Mouse (Mus musculus) lung, embryonic 15.5 days (tissue): ENCODE results near the gene Arhgef3. TPM values are rescaled to one million over a fixed set of nuclear protein-coding genes. Genes with fewer than 3 reads are reported as not detected.
A peak's percentile ranks its signal among the peaks of the same experiment; 100 is the strongest.

Experiments
- ATAC-seq: fragments of 200-750 bp; cut with Nextera tagmentation; 2 replicates; pipeline ENCODE4 v1.8.0; 2017; ENCODE audit warnings: moderate number of reproducible peaks, borderline replicate concordance; ENCODE audit not compliant: low FRiP score, low TSS enrichment; ENCODE audit errors: extremely low read depth
- H3K27ac ChIP-seq: fragments of 300-500 bp; sonication (generic); 2 replicates; pipeline ENCODE4 v1.5.1; 2015; ENCODE audit warnings: moderate library complexity, mild to moderate bottlenecking, inconsistent platforms
- H3K27me3 ChIP-seq: fragments of 300-500 bp; sonication (generic); 2 replicates; pipeline ENCODE4 v1.6.1; 2015; ENCODE audit warnings: inconsistent platforms
- H3K36me3 ChIP-seq: fragments of 300-500 bp; sonication (generic); 2 replicates; pipeline ENCODE4 v1.6.1; 2015; ENCODE audit warnings: inconsistent platforms
- H3K4me1 ChIP-seq: fragments of 300-500 bp; sonication (generic); 2 replicates; pipeline ENCODE4 v1.6.1; 2015; ENCODE audit warnings: inconsistent platforms
- H3K4me2 ChIP-seq: fragments of 300-500 bp; sonication (generic); 2 replicates; pipeline ENCODE4 v1.6.1; 2015; ENCODE audit warnings: inconsistent platforms, mild to moderate bottlenecking, moderate library complexity
- H3K4me3 ChIP-seq: fragments of 300-500 bp; sonication (generic); 2 replicates; pipeline ENCODE4 v1.5.1; 2015; ENCODE audit warnings: mild to moderate bottlenecking, inconsistent platforms
- H3K9ac ChIP-seq: fragments of 300-500 bp; sonication (generic); 2 replicates; pipeline ENCODE4 v1.6.1; 2015; ENCODE audit warnings: inconsistent platforms
- H3K9me3 ChIP-seq: fragments of 300-500 bp; sonication (generic); 2 replicates; pipeline ENCODE4 v1.6.1; 2016; ENCODE audit warnings: inconsistent platforms
- WGBS: fragments of 180-500 bp; shearing (Covaris S2); methylation state at CpG from one replicate; pipeline ENCODE4 v1.1.7; 2015; 5-methylcytosine and 5-hydroxymethylcytosine counted together
- polyA plus RNA-seq: library from polyadenylated mRNA; unstranded; fragments of >200 nt; fragmentation: Nextera tagmentation; extraction: Ambion mirVana; gene quantifications from 2 replicates; pipeline ENCODE4 v1.2.1, GENCODE M21; 2015

The Arhgef3 gene
- polyA plus RNA-seq, 1 experiment from 2014 or later, result 10.9 TPM

DNA sequence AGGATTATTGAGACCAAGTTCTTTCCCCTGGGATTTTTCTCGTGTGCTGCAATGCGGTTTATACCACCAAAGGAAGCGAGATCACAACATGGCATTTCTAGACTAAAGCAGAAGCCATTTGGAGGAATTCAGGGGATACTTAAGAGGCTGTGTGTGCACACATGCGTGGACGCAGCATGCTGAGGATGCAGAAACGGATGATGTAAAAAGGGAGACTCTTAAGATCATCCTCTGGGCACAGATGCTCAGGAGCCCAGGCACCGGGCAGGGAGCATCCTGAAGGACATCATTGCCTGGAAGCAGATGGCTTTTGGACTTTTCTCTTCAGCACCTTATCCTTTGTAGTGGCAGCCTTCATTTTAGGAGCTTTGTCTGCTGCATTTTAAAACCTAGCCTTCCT is 246.2 kb downstream of the Arhgef3 start:
- Histone ChIP-seq H3K9me3 (no peaks in the 10 kb centered on the region), H3K4me2 (no peak overlapping the region), H3K9ac (no peak overlapping the region), H3K27ac (no peak overlapping the region), H3K4me1 (0 out of 2 replicates have a peak, but pooled peaks cover 5% of the 10 kb centered on the region), H3K4me3 (no peak overlapping the region), H3K36me3 (no peaks in the 10 kb centered on the region), H3K27me3 (no peaks in the 10 kb centered on the region)
- ATAC-seq, result no peak
- WGBS, result 79% methylated on average over 7 of the region's 7 CpGs

DNA sequence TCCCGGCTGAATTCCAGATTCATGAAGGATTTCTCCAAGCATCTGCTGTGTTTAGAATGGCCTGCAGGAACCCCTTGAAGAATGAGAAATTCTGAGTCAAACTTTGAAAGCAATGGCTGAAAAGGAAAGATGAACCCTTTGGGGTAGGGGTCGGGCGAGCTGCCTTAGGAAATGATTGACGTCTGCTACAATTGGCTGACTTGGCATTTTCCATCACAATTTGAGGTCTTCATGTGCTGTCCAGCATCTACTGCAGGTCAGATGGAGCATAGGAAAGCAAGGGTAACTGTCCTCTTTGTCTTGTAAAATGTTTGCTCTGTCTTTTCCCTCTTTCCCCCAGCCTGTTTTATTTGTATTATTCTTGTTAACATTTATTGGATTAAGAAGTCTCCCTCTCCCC is 246.8 kb downstream of the Arhgef3 start:
- H3K4me3 ChIP-seq, result no peak overlapping the region
- 58% methylated on average over 4 of the region's 4 CpGs for WGBS
- no peaks in the 10 kb centered on the region for H3K4me1 ChIP-seq
- ATAC-seq, result no peak
- no peak overlapping the region for H3K4me2 ChIP-seq
- no peaks in the 10 kb centered on the region for H3K9me3 ChIP-seq
- no peak overlapping the region for H3K27ac ChIP-seq
- H3K9ac ChIP-seq, result no peak overlapping the region
- no peaks in the 10 kb centered on the region for H3K27me3 ChIP-seq
- H3K36me3 ChIP-seq, result no peaks in the 10 kb centered on the region

DNA sequence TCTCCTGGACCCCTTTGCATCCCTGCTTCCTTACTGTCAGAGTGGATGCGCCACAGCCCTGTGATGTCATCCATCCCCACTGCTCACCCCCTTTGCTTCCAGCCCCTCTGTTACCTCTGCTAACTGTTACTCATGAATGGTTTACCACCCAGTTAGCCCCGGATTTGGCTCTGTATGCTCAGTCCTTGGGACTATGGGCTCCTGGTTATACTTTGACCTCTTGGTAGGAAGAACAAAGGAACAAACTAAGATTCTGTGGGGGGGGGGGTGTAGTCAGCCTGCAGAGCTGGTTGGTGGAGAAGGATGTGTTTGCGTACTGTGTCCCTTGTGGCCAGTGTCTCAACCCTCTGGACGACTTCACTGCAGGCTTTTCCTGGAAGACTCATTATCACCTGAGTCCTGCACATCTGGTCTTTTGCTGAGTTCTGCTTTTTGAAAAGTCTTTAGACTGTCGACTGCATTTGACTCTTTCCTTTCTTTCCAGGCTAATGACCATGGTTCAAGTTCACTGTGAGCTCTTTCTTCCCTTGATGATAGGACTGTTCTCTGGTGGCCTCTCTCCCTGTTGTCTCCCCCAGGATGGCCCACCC is 250.1 kb downstream of the Arhgef3 start:
- Histone ChIP-seq H3K4me3 (no peak overlapping the region), H3K4me2 (no peak overlapping the region), H3K9me3 (no peaks in the 10 kb centered on the region), H3K36me3 (no peaks in the 10 kb centered on the region), H3K4me1 (no peaks in the 10 kb centered on the region), H3K9ac (no peak overlapping the region), H3K27ac (no peak overlapping the region), H3K27me3 (no peaks in the 10 kb centered on the region)
- ATAC-seq, result no peak
- 70% methylated on average over 5 of the region's 5 CpGs for WGBS

DNA sequence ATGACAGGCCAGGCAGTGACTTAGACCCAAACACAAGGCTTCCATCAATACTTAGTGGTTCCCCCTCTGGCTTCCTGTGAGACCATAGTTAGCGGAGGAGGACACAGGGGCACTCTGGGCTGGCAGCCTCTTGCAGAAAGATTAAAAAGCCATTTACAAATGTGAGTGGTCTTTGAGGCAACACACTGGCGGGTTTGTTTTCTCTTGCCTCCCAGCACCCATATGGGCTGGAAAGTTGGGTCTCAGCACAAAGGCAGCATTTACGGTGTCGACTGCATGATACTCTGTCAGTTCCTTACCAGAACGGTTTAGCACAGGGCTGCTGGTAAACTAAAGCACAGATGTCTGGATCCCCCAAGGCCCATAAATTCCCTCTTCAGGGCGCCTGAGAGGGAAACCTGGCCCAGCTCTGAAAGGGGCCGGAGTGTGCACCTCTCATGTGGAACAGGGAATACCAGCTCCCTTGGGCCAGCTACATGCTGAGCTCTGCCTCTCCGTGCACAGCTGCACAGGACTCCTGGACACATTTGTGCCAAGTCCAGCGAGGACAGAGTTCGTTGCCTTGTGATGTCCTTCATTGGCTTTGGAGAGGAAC is 252.5 kb downstream of the Arhgef3 start:
- ATAC-seq, result no peak
- H3K27ac ChIP-seq, result no peak overlapping the region

DNA sequence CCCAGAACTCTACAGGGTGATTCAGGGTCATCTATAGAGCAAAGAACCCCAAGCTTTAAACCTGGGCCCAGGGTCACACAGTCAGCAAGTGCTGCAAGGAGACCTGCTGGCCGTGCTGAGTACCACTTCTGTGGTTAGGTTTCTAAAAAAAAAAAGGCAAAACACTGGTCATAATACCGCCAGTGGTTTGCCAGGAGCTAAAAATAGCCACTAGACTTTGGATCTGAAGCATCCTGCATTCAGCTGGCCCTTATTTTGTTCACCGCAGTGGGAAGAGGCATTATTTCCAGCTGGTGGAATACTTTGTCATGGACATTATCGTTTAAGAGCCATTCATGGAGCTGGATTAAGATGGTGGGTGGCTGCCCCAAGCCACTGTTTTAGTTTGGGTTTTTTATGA is 253.9 kb downstream of the Arhgef3 start:
- Histone ChIP-seq H3K36me3 (no peaks in the 10 kb centered on the region), H3K4me3 (no peak overlapping the region), H3K4me2 (no peak overlapping the region), H3K4me1 (no peaks in the 10 kb centered on the region), H3K27me3 (no peaks in the 10 kb centered on the region), H3K9ac (no peak overlapping the region), H3K9me3 (no peaks in the 10 kb centered on the region), H3K27ac (no peak overlapping the region)
- no peak for ATAC-seq
- WGBS, result 61% methylated on average over 4 of the region's 4 CpGs

More for the DNA sequence above, 252.5 kb downstream of the Arhgef3 start:
- WGBS, result 72% methylated on average over 10 of the region's 10 CpGs
- Histone ChIP-seq H3K9ac (no peak overlapping the region), H3K4me3 (no peak overlapping the region), H3K4me2 (no peak overlapping the region), H3K36me3 (no peaks in the 10 kb centered on the region), H3K4me1 (no peaks in the 10 kb centered on the region), H3K27me3 (no peaks in the 10 kb centered on the region), H3K9me3 (no peaks in the 10 kb centered on the region)

DNA sequence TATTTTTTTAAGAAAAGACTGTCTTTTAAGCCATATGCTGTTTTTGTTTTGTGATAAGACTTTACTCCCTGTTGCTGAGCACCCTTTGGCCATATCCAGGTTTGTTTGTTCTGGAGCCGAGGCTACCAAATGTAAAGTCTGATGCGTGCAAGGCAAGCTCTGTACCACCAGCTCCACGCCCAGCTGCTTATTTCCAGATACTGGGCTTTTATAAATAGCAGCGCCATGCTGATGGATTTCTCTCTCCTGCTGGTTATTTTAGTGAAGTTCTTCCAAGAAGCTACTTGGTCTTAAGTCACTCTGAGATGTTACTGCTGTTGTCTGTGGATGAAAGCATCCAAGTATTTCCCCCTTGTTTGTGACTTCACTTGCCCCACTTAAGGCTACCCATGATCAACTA is 254.8 kb downstream of the Arhgef3 start:
- Histone ChIP-seq H3K4me3 (no peak overlapping the region), H3K4me2 (no peak overlapping the region), H3K9ac (no peak overlapping the region), H3K27ac (no peak overlapping the region), H3K9me3 (no peaks in the 10 kb centered on the region), H3K4me1 (no peaks in the 10 kb centered on the region), H3K36me3 (no peaks in the 10 kb centered on the region), H3K27me3 (no peaks in the 10 kb centered on the region)
- ATAC-seq, result no peak
- WGBS, result 65% methylated on average over 4 of the region's 4 CpGs

DNA sequence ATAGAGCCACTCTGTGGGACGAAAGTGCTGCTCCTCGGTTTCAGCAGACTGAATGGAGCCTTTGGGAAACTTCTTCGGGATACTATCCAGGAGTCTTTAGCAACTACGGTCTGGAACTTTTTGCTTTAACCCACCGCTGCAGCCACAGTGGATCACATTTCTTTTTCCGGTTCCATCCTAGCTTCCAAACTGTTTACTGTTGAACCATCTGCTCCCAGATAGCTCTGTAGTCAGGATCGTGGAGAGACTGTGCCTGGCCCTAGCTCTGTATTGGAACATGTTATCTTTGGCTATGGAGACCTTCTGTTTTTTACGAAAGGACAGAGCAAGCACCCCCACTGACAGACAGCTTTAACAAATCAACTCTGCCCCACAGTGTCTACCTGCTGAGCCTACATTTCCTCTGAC is 257.0 kb downstream of the Arhgef3 start:
- no peak for ATAC-seq
- H3K9ac ChIP-seq, result no peak overlapping the region
- no peaks in the 10 kb centered on the region for H3K36me3 ChIP-seq
- H3K9me3 ChIP-seq, result no peaks in the 10 kb centered on the region
- H3K4me3 ChIP-seq, result no peak overlapping the region
- H3K27me3 ChIP-seq, result no peaks in the 10 kb centered on the region
- H3K27ac ChIP-seq, result no peak overlapping the region
- H3K4me1 ChIP-seq, result no peaks in the 10 kb centered on the region
- 63% methylated on average over 8 of the region's 8 CpGs for WGBS
- no peak overlapping the region for H3K4me2 ChIP-seq

DNA sequence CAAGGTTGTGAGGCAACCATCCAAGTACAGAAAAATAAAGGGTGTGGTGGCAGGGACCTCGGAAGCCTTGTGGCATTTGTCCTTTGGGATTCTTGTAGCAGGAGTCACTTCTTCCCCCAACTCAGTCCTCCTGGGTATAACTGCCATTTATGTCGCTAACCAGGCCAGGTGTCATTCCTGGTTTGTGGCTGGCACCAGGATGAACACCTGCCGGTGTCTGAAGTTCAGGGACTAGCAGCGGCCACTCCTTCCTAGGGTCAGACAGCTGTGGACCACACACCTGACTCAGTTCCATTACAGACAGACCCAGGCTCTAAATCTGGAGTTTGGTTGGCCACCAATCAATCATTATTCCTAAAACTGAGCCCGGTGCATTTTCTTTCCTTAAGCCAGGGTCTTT is 258.8 kb downstream of the Arhgef3 start:
- no peaks in the 10 kb centered on the region for H3K36me3 ChIP-seq
- no peaks in the 10 kb centered on the region for H3K27me3 ChIP-seq
- H3K4me1 ChIP-seq, result no peaks in the 10 kb centered on the region
- no peak for ATAC-seq
- H3K4me2 ChIP-seq, result no peak overlapping the region
- H3K9me3 ChIP-seq, result no peaks in the 10 kb centered on the region
- 83% methylated on average over 5 of the region's 5 CpGs for whole genome bisulfite sequencing
- no peak overlapping the region for H3K4me3 ChIP-seq
- no peak overlapping the region for H3K9ac ChIP-seq
- no peak overlapping the region for H3K27ac ChIP-seq

DNA sequence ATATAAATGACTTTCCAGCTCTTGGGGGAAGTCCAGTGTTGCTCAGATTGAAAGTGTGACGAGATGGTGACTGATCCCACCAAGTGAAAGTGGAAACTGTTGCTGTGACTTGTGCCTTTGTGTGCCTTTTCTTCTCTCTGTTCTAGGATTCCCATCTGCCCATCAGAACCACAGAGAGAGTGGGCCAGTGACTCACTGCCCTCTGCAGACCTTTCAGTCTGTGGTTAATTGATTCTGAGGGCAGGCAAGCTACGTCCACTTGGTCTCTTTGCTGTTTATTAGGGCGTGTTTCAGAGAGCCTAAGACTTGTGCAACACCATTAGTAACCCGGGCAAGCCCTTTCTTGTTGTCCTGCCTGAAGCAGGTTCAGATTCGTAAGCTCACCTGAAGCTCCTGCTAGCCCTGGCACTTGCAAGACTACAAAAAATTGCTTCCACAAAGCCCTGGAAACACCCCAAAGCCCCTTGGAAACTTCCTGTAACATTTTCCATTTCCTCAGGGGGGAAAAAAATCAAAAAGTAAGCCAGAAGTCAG is 261.5 kb downstream of the Arhgef3 start:
- no peak overlapping the region for H3K9ac ChIP-seq
- no peaks in the 10 kb centered on the region for H3K36me3 ChIP-seq
- no peaks in the 10 kb centered on the region for H3K27me3 ChIP-seq
- no peak overlapping the region for H3K4me2 ChIP-seq
- 55% methylated on average over 5 of the region's 5 CpGs for WGBS
- no peak overlapping the region for H3K27ac ChIP-seq
- H3K4me1 ChIP-seq, result no peaks in the 10 kb centered on the region
- H3K4me3 ChIP-seq, result no peak overlapping the region
- no peaks in the 10 kb centered on the region for H3K9me3 ChIP-seq
- ATAC-seq, result no peak

DNA sequence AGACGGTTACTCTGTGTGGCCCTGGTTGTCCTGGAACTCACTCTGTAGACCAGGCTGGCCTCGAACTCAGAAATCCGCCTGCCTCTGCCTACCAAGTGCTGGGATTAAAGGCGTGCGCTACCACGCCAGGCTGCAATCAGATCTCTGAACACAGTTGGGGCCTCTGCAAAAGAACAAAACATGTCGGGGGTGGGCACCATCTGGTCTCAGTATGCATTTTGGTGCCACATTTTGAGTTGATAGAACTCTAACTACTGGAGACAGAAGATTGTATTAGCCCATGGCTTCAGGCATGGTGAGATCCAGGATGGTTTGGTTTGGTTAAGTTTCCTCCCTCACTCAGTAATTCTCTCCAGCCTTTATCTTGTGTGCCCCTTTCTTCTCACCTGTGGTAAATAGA is 264.0 kb downstream of the Arhgef3 start:
- WGBS, result 90% methylated on average over 7 of the region's 7 CpGs
- H3K27ac ChIP-seq, result no peak overlapping the region
- ATAC-seq, result no peak

DNA sequence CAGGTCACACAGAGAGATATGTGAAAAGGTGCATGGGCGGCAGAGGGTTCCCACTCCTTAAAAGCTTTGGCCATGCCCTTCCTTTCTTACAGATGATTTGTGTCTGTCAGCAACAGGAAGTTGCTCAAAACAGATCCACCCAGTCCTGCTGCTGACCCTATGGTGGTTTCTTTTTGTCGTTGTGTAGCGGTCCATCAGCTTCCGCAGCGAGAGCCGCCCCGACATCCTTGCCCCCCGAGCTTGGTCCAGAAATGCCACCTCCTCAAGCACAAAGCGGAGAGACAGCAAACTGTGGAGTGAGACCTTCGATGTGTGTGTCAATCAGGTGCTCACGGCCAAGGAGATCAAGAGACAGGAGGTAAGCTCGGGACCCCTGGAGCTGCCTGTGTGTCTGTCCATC is 264.7 kb downstream of the Arhgef3 start:
- Histone ChIP-seq H3K4me2 (0 out of 2 replicates have a peak overlapping the region, but pooled peaks have one; percentile 16), H3K27me3 (no peaks in the 10 kb centered on the region), H3K27ac (no peak overlapping the region), H3K9me3 (no peaks in the 10 kb centered on the region), H3K9ac (no peak overlapping the region), H3K4me3 (no peak overlapping the region), H3K36me3 (no peaks in the 10 kb centered on the region), H3K4me1 (no peaks in the 10 kb centered on the region)
- WGBS, result 65% methylated on average over 12 of the region's 12 CpGs
- ATAC-seq, result no peak

More for the DNA sequence above, 264.0 kb downstream of the Arhgef3 start:
- H3K4me1 ChIP-seq, result no peaks in the 10 kb centered on the region
- no peaks in the 10 kb centered on the region for H3K9me3 ChIP-seq
- no peak overlapping the region for H3K9ac ChIP-seq
- H3K4me2 ChIP-seq, result no peak overlapping the region
- no peaks in the 10 kb centered on the region for H3K27me3 ChIP-seq
- H3K4me3 ChIP-seq, result no peak overlapping the region
- no peaks in the 10 kb centered on the region for H3K36me3 ChIP-seq

DNA sequence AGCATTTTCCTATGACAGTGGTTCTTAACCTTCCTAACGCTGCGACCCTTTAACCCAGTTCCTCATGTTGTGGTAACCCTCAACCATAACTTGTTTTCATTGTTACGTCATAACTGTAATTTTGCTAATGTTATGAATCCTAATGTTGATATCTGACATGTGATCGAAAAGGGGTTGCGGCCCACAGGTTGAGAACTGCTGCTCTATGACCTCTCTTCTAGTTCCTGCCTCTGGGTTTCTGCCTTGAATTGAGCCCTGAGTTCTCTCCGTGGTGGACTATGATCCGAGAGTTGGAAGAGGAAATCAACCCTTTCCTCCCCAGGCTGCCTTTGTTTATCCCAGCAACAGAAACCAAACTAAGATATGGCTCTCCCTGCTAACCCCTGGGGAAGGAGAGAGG is 266.8 kb downstream of the Arhgef3 start:
- no peak overlapping the region for H3K4me3 ChIP-seq
- ATAC-seq, result no peak
- no peaks in the 10 kb centered on the region for H3K9me3 ChIP-seq
- H3K9ac ChIP-seq, result no peak overlapping the region
- H3K4me1 ChIP-seq, result no peaks in the 10 kb centered on the region
- no peaks in the 10 kb centered on the region for H3K27me3 ChIP-seq
- no peak overlapping the region for H3K27ac ChIP-seq
- 70% methylated on average over 7 of the region's 7 CpGs for WGBS
- H3K4me2 ChIP-seq, result no peak overlapping the region
- no peaks in the 10 kb centered on the region for H3K36me3 ChIP-seq
